Mouse (Mus musculus) kidney, embryonic 16.5 days (tissue): ENCODE results near the gene Serpinb6a. TPM values are rescaled to one million over a fixed set of nuclear protein-coding genes. Genes with fewer than 3 reads are reported as not detected.

ENCODE experiments used
- ATAC-seq: fragments of 200-750 bp; cut with Nextera tagmentation; 2 replicates; pipeline ENCODE4 v1.8.0; 2017; ENCODE audit warnings: moderate TSS enrichment; ENCODE audit not compliant: low FRiP score, low TSS enrichment
- H3K27ac ChIP-seq: fragments of 300-500 bp; sonication (generic); 2 replicates; pipeline ENCODE4 v1.5.1; 2014; ENCODE audit warnings: low read length
- H3K27me3 ChIP-seq: fragments of 300-500 bp; sonication (generic); 2 replicates; pipeline ENCODE4 v1.6.1; 2014; ENCODE audit warnings: low read length, control low read depth, mixed read lengths; ENCODE audit not compliant: insufficient read depth
- H3K36me3 ChIP-seq: fragments of 300-500 bp; sonication (generic); 2 replicates; pipeline ENCODE4 v1.6.1; 2014; ENCODE audit warnings: low read length, control low read depth, mixed read lengths; ENCODE audit not compliant: insufficient read depth
- H3K4me1 ChIP-seq: fragments of 300-500 bp; sonication (generic); 2 replicates; pipeline ENCODE4 v1.6.1; 2014; ENCODE audit warnings: low read length, control low read depth, mixed read lengths; ENCODE audit not compliant: insufficient read depth
- H3K4me2 ChIP-seq: fragments of 300-500 bp; sonication (generic); replicated peaks from 2 replicates; pipeline ENCODE4 v1.6.1; 2014; ENCODE audit warnings: low read depth, low read length
- H3K4me3 ChIP-seq: fragments of 300-500 bp; sonication (generic); 2 replicates; pipeline ENCODE4 v1.5.1; 2014; ENCODE audit warnings: mild to moderate bottlenecking, low read length
- H3K9ac ChIP-seq: fragments of 300-500 bp; sonication (generic); replicated peaks from 2 replicates; pipeline ENCODE4 v1.6.1; 2014; ENCODE audit warnings: low read length
- H3K9me3 ChIP-seq: fragments of 300-500 bp; sonication (generic); 2 replicates; pipeline ENCODE4 v1.6.1; 2016; ENCODE audit warnings: low read length, control low read depth
- WGBS: fragments of 180-500 bp; shearing (Covaris S2); extraction: QIAGEN DNeasy Blood & Tissue Kit; methylation state at CpG from one replicate; pipeline ENCODE4 v1.1.7; 2014; 5-methylcytosine and 5-hydroxymethylcytosine counted together
- polyA plus RNA-seq: library from polyadenylated mRNA; unstranded; fragments of >200 nt; fragmentation: Nextera tagmentation; extraction: Ambion mirVana; gene quantifications from 2 replicates; pipeline ENCODE4 v1.2.1, GENCODE M21; 2015

The Serpinb6a gene
- polyA plus RNA-seq, 1 experiment from 2014 or later, result 72.8 TPM

DNA sequence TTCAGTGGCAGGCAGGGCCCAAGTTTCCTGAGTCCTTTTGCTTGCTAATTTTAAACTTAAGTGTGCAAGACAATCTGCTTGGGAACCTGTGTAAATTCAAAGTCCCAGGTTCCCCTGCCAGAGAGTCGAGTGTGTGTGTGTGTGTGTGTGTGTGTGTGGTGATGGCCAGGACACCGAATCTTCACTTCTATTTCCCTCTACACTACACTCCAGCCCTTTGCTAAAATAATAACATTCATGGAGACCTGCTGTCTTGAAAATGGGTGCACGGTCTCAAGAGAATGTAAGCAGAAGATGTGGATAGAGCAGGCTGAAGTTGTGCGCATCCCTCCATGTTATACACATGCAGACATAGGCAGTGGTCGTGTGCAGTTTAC lies 35.5 kb upstream of the Serpinb6a start:
- H3K4me2 ChIP-seq, result peak overlapping the region; percentile 80
- peak overlapping the region; percentile 78 for H3K4me3 ChIP-seq
- 33% methylated on average over 5 of the region's 5 CpGs for WGBS
- peak overlapping the region; percentile 90 for H3K27ac ChIP-seq
- peaks cover 9% of the 10 kb centered on the region for H3K36me3 ChIP-seq
- no peaks in the 10 kb centered on the region for H3K27me3 ChIP-seq
- no peaks in the 10 kb centered on the region for H3K9me3 ChIP-seq
- H3K4me1 ChIP-seq, result peaks cover 21% of the 10 kb centered on the region
- peak; percentile 23; the same call in 1 of the 2 replicates for ATAC-seq
- H3K9ac ChIP-seq, result peak overlapping the region; percentile 97

DNA sequence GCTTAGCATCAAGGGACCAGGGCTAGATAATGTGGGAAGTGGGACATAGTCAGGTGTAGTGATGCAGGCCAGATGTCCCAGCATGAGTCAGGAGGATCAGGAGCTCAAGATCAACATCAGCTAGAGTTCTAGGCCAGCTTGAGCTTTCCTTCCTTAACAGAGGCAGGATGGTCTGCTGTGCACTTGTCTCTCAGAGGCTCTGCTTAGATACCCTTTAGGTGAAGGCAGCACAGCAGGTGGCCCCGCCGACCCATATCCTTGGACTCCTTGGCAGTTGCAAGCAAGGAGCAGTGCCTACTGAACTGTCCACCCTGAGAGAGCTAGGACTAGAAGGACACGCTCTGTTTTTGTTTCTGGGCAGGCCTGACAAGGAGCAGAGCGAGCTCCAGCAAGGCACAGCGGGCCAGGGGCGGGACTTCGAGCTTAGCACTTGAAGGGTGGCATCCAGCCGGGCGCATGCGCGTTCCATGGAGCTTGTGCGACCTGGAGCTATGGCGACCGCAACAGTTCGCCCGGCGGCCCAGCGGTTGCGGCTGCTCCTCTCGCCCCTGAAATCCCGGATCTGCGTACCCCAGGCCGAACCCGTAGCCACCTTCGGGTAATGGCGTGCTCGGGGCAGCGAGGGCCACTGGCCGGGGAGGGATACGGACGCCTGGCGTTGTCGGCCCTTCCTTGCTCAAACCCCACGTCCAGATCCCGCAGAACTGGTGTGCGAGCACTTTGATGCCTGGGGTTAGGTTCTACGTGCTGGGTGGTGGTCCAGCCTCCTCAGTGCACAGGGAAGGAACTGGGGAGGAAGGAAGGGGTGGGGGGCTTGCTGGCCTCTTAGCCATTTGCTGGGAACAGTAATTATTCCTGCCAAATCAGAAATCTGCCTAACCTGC lies 34.8 kb upstream of the Serpinb6a start, which contains the start of gene Bphl:
Bphl (plus strand) TSS at position 426 of the 884 bp plus-strand sequence.
- no peaks in the 10 kb centered on the region for H3K9me3 ChIP-seq
- peak; percentile 94 for ATAC-seq
- peak within 1 kb of the TSS; percentile 80 for H3K4me2 ChIP-seq
- peak within 1 kb of the TSS; percentile 90 for H3K27ac ChIP-seq
- under 1% methylated on average over 37 of the region's 37 CpGs for WGBS
- peaks cover 21% of the 10 kb centered on the region for H3K4me1 ChIP-seq
- peak within 1 kb of the TSS; percentile 78 for H3K4me3 ChIP-seq
- no peaks in the 10 kb centered on the region for H3K27me3 ChIP-seq
- H3K36me3 ChIP-seq, result peaks cover 13% of the 10 kb centered on the region
- H3K9ac ChIP-seq, result peak within 1 kb of the TSS; percentile 97

DNA sequence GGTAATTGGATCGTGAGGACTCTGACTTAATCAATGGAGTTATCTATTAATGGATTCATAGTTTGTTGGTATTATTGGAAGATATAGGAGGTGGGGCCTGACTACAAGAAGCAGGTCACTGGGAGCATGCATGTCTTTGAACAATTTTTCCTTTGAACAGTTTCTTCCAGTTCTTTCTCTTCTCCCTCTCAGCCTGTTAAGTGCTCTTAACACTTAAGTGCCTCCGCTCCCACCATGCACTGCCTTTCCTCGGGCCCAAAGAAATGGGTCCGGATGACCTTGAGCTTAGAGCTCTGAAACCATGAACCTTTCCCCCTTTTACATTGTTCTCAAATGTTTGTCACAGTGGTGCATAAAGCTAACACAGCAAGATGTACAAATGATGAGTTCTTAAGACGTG lies 34.1 kb upstream of the Serpinb6a start:
- peaks cover 15% of the 10 kb centered on the region for H3K36me3 ChIP-seq
- no peak for ATAC-seq
- no peaks in the 10 kb centered on the region for H3K9me3 ChIP-seq
- H3K4me1 ChIP-seq, result peaks cover 21% of the 10 kb centered on the region
- no peak overlapping the region for H3K4me2 ChIP-seq
- peak overlapping the region; percentile 90 for H3K27ac ChIP-seq
- peak overlapping the region; percentile 97; the same call in 1 of the 2 replicates for H3K9ac ChIP-seq
- no peaks in the 10 kb centered on the region for H3K27me3 ChIP-seq
- no peak overlapping the region for H3K4me3 ChIP-seq
- 84% methylated on average over 5 of the region's 5 CpGs for WGBS

DNA sequence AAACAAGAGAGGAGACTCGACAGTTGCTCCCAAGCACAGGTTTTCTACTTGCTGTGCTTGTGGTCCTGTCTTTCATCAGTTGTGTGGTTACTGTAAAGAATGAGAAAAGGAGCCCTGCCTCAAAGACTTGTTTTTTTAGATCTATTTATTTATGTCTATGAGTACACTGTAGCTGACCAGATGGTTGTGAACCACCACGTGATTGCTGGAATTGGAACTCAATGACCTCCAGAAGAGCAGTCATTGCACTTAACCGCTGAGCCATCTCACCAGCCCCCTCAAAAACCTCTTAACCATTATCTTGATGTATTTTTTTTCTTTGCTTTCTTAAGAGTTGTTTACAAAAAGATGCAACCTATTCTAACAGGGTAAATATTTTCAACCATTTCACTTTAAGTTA lies 32.8 kb upstream of the Serpinb6a start:
- no peak for ATAC-seq
- Histone ChIP-seq H3K4me3 (no peak overlapping the region), H3K4me2 (no peak overlapping the region), H3K36me3 (peaks cover 22% of the 10 kb centered on the region), H3K27ac (no peak overlapping the region), H3K4me1 (peaks cover 21% of the 10 kb centered on the region), H3K27me3 (no peaks in the 10 kb centered on the region), H3K9me3 (no peaks in the 10 kb centered on the region), H3K9ac (no peak overlapping the region)
- 78% methylated on average over 3 of the region's 3 CpGs for WGBS

DNA sequence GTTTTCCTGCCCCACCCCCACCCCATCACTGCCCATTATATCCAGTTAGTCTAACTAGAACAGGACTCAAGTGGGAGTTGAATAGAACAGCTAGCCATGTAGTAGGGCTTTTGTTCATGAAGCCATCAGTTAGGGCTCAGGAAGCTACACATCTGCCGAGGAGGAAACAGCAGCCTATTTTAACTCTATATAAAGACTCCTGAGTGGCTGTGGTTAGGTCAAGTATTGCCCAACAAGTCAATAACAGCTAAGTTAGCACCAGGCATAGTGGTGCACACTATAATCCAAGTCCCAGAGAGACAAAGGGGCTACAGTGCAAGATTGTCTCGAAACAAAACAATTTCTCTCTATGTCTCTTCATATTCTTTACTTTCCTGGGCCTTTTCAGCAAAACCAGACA lies 29.4 kb upstream of the Serpinb6a start:
- Histone ChIP-seq H3K4me1 (0 out of 2 replicates have a peak, but pooled peaks cover 2% of the 10 kb centered on the region), H3K9me3 (no peaks in the 10 kb centered on the region), H3K27ac (no peak overlapping the region), H3K27me3 (no peaks in the 10 kb centered on the region), H3K4me3 (no peak overlapping the region), H3K36me3 (peaks cover 33% of the 10 kb centered on the region), H3K4me2 (no peak overlapping the region), H3K9ac (no peak overlapping the region)
- 81% methylated on average over 2 of the region's 2 CpGs for WGBS
- ATAC-seq, result no peak

DNA sequence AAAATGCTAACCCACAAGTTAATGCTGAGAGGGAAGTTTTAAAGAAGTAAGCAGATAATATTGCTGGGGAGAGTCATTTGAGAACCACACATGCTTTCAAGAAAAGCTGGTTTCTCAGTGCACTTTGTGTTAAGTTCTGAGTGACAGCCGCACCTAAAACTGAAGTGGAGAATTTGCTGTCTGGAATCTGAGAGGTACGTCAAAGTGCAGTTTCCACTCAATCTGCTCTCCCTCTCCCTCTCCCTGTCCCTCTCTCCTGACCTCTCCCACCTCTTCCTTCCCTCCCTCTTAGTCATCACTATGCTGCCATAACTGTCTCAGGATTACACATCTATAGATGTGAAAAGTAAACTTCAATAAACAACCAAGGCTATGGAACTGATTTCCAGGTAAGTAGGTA lies 19.4 kb upstream of the Serpinb6a start:
- H3K36me3 ChIP-seq, result peaks cover 38% of the 10 kb centered on the region
- WGBS, result 82% methylated on average over 2 of the region's 2 CpGs

DNA sequence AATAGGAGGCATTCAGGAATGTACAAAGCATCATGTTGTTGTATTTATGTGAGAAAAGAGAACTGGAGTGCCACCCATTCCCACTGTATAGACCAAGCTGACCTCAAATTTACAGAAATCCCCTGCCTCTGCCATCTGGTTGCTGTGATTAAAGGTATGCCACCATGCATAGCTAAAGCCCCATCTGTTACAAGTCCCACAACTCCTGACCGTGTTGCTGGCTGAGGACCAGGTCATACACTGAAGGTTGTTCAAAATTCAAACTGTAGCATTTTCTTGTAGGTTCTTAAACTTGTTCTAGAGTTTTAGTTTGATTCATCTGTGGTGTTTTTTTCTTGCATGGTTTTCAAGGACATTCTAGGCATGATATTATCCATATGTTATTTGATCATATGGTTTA lies 15.9 kb upstream of the Serpinb6a start:
- H3K4me2 ChIP-seq, result no peak overlapping the region
- H3K4me1 ChIP-seq, result no peaks in the 10 kb centered on the region
- WGBS, result 95% methylated on average over 1 of the region's 1 CpGs
- H3K4me3 ChIP-seq, result no peak overlapping the region
- no peak overlapping the region for H3K27ac ChIP-seq
- no peaks in the 10 kb centered on the region for H3K27me3 ChIP-seq
- ATAC-seq, result no peak
- H3K9ac ChIP-seq, result no peak overlapping the region
- no peaks in the 10 kb centered on the region; the same call in 1 of the 2 replicates for H3K9me3 ChIP-seq
- peaks cover 53% of the 10 kb centered on the region for H3K36me3 ChIP-seq

More for the DNA sequence above, 19.4 kb upstream of the Serpinb6a start:
- Histone ChIP-seq H3K4me3 (no peak overlapping the region), H3K4me2 (no peak overlapping the region), H3K9ac (no peak overlapping the region), H3K4me1 (no peaks in the 10 kb centered on the region), H3K27ac (no peak overlapping the region), H3K9me3 (no peaks in the 10 kb centered on the region; the same call in 1 of the 2 replicates), H3K27me3 (no peaks in the 10 kb centered on the region)
- no peak for ATAC-seq

DNA sequence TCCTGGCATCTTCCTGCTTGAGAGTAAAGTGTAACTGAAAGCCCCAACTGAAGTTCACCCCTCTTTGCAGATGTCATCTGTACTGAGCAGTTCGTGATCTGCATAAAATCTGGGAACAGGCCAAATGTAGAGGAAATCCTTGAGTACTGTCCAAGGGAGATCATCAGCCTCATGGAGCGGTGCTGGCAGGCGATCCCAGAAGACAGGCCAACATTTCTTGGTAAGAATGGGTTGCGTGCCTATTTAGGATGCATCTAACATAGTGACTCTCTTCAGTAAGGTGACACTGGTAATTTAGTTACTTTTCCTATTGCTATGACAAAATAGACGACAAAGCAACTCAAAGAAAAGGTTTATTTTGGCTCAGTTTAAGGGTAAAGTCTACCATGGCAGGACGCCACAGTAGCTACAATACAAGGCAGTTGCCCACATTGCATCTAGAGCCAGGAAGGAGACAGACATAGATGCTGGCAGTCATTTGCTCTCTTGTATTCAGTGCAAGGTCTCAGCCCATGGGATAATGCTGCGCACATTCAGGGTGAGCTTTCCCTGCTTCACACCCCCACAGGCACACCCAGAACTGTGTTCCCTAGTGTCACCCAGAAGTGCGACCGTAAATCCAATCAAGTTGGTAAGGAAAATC lies 14.5 kb upstream of the Serpinb6a start:
- WGBS, result 94% methylated on average over 9 of the region's 9 CpGs
- Histone ChIP-seq H3K4me2 (no peak overlapping the region), H3K9me3 (no peaks in the 10 kb centered on the region; the same call in 1 of the 2 replicates), H3K36me3 (peaks cover 58% of the 10 kb centered on the region), H3K27ac (no peak overlapping the region), H3K9ac (no peak overlapping the region), H3K27me3 (no peaks in the 10 kb centered on the region), H3K4me1 (no peaks in the 10 kb centered on the region), H3K4me3 (no peak overlapping the region)
- ATAC-seq, result no peak

DNA sequence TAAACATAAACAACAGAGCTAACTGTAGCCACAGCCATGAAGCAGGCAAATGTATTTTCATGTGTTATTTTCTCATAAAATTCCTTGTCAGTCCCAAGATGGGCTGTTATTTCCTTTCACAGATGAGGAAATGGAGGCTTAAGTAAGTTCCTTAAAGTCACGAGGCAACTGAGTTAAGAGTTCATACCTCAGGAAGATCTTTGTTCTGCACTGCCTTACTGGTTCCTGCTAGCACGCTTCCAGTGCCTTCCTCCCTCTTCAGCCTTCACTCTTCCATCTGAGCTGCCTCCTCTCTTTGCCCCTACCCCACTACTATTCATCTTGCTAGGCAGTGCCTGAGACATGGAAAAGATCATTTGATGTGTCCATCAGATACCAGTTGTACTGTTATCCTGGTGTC lies 4.6 kb upstream of the Serpinb6a start:
- peaks cover 13% of the 10 kb centered on the region for H3K36me3 ChIP-seq
- no peak for ATAC-seq
- 77% methylated on average over 2 of the region's 2 CpGs for WGBS

DNA sequence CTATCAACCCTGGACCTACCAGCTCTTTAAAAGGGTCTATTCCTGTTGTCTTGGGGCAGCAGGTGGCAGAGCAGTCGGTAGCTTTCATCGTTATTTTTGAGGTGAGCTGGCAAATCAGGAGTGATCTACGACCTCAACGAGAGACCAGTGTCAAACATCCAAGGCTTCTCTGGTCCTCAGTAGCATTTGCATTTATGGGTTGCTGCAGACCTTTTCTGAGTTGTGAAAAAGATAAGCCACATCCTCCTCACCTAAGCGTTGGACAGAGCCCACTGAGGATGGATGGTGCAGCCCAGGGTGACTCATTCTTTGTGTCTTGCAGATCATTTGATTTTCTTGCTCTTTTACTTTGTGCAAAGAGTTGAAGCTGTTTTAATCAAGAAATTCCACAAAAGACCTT lies 464 bp upstream of the Serpinb6a start:
- no peaks in the 10 kb centered on the region for H3K36me3 ChIP-seq
- H3K4me2 ChIP-seq, result peak overlapping the region; percentile 97
- 3% methylated on average over 5 of the region's 5 CpGs for WGBS
- no peaks in the 10 kb centered on the region for H3K27me3 ChIP-seq
- H3K9ac ChIP-seq, result peak overlapping the region; percentile 91
- peaks cover 11% of the 10 kb centered on the region for H3K4me1 ChIP-seq
- no peak for ATAC-seq
- H3K27ac ChIP-seq, result no peak overlapping the region; the same call in 1 of the 2 replicates
- no peaks in the 10 kb centered on the region for H3K9me3 ChIP-seq
- H3K4me3 ChIP-seq, result peak overlapping the region; percentile 97

More for the DNA sequence above, 4.6 kb upstream of the Serpinb6a start:
- Histone ChIP-seq H3K4me2 (no peak overlapping the region), H3K9me3 (no peaks in the 10 kb centered on the region), H3K27ac (no peak overlapping the region), H3K4me1 (peaks cover 6% of the 10 kb centered on the region), H3K27me3 (no peaks in the 10 kb centered on the region), H3K9ac (no peak overlapping the region), H3K4me3 (no peak overlapping the region)
